Mouse (Mus musculus) kidney, embryonic 14.5 days (tissue): ENCODE measurements around the gene Abhd6. TPM values are rescaled to one million over a fixed set of nuclear protein-coding genes. Genes with fewer than 3 reads are reported as not detected.

ENCODE experiments used
- ATAC-seq: fragments of 200-750 bp; cut with Nextera tagmentation; 2 replicates; pipeline ENCODE4 v1.8.0; 2017; ENCODE audit warnings: moderate number of reproducible peaks, mild to moderate bottlenecking, moderate TSS enrichment, moderate library complexity; ENCODE audit not compliant: low FRiP score, low TSS enrichment
- H3K27ac ChIP-seq: fragments of 300-500 bp; sonication (generic); 2 replicates; pipeline ENCODE4 v1.5.1; 2014; ENCODE audit warnings: low read depth, mild to moderate bottlenecking, low read length, moderate library complexity, mixed read lengths
- H3K27me3 ChIP-seq: fragments of 300-500 bp; sonication (generic); 2 replicates; pipeline ENCODE4 v1.6.1; 2014; ENCODE audit warnings: mild to moderate bottlenecking, low read length; ENCODE audit not compliant: control insufficient read depth, insufficient read depth
- H3K36me3 ChIP-seq: fragments of 300-500 bp; sonication (generic); 2 replicates; pipeline ENCODE4 v1.6.1; 2014; ENCODE audit warnings: low read length, mixed read lengths; ENCODE audit not compliant: control insufficient read depth, insufficient read depth
- H3K4me1 ChIP-seq: fragments of 300-500 bp; sonication (generic); 2 replicates; pipeline ENCODE4 v1.6.1; 2014; ENCODE audit warnings: low read length, mixed read lengths; ENCODE audit not compliant: control insufficient read depth, insufficient read depth
- H3K4me2 ChIP-seq: fragments of 300-500 bp; sonication (generic); replicated peaks from 2 replicates; pipeline ENCODE4 v1.6.1; 2014; ENCODE audit warnings: low read depth, mild to moderate bottlenecking, low read length
- H3K4me3 ChIP-seq: fragments of 300-500 bp; sonication (generic); 2 replicates; pipeline ENCODE4 v1.5.1; 2014; ENCODE audit warnings: mild to moderate bottlenecking, low read length
- H3K9ac ChIP-seq: fragments of 300-500 bp; sonication (generic); 2 replicates; pipeline ENCODE4 v1.6.1; 2014; ENCODE audit warnings: low read depth, mild to moderate bottlenecking, low read length, moderate library complexity
- H3K9me3 ChIP-seq: fragments of 300-500 bp; sonication (generic); 2 replicates; pipeline ENCODE4 v1.6.1; 2016; ENCODE audit warnings: low read length; ENCODE audit not compliant: control insufficient read depth
- WGBS: fragments of 180-500 bp; shearing (Covaris S2); extraction: QIAGEN DNeasy Blood & Tissue Kit; methylation state at CpG from one replicate; pipeline ENCODE4 v1.1.7; 2014; 5-methylcytosine and 5-hydroxymethylcytosine counted together
- polyA plus RNA-seq: library from polyadenylated mRNA; unstranded; fragments of >200 nt; fragmentation: Nextera tagmentation; extraction: Ambion mirVana; gene quantifications from 2 replicates; pipeline ENCODE4 v1.2.1, GENCODE M21; 2014

Gene Abhd6
- polyA plus RNA-seq, 1 experiment from 2014 or later: 25.7 TPM

DNA sequence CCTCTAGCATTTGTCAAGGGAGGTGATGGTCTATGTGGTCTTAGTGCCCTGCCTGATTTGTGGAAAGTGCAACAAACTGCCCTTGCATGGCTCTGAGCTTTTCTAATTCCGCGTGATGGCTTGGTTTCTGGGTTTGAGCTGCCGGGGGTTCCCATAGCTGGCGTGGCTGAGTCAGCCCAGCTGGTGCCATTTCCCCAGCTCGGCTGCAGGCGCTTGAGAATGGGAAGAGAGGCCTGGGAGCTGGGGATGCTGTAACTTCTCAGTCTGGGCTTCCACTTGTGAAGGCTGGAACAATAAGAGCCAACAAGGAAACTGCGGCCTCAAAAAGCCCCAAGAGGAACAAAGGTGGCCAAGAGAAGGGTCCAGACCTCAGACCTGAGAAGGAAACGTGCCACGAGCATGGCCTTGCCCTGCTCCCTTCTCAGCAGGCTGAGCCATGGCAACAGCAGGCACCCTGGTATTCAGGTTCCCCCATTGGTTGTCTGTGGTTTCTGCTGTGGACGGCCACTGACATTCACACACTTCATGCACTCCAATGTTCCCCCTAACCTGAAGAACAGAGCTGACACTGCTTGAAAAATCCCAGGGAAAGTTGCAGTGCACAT lies 30.7 kb upstream of the Abhd6 start:
- H3K4me2 ChIP-seq: no peak overlapping the region

DNA sequence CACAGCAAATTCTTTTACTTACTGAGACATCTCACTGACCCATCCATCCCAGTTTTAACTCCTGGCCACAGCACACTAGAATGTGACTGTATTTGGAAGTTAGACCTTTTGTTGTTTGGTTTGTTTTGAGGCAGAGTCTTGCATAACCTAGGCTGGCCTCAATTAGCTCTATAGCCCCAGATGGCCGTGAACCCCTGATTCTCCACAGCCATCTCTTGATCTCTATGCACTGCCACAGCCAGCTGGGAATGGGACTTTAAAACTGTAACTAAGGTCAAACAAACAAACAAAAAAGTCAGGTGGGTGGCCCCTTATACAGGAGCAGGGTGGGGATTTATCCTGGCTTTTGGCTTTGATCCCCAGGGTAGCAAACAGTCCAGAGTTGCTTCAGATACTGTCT lies 28.1 kb upstream of the Abhd6 start:
- no peaks in the 10 kb centered on the region for H3K4me1 ChIP-seq
- WGBS: 89% methylated on average over 1 of the region's 1 CpGs
- H3K36me3 ChIP-seq: no peaks in the 10 kb centered on the region

More for the DNA sequence above, 30.7 kb upstream of the Abhd6 start:
- Histone ChIP-seq H3K27ac (no peak overlapping the region), H3K4me1 (no peaks in the 10 kb centered on the region), H3K36me3 (no peaks in the 10 kb centered on the region), H3K27me3 (no peaks in the 10 kb centered on the region), H3K9me3 (no peaks in the 10 kb centered on the region), H3K9ac (no peak overlapping the region), H3K4me3 (no peak overlapping the region)
- no peak for ATAC-seq
- 63% methylated on average over 10 of the region's 10 CpGs for WGBS

DNA sequence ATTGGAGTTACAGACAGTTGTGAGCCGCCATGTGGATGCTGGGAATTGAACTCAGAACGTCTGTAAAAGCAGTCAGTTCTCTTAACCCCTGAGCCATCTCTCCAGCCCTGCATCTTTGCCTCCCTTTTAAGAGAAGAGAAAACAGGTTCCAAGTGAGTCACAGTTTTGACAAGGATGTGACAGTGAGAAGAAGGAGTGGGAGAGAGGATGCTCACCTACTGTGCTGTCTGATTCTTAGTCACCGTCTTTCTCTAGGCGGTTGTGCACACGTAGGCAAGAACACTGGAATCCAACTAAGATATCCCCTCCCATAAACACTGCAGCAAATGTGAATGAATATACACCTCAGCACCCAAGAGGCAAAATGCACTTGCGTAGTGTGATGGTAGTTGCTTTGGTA lies 27.5 kb upstream of the Abhd6 start:
- no peaks in the 10 kb centered on the region for H3K36me3 ChIP-seq
- H3K4me3 ChIP-seq: no peak overlapping the region
- no peak overlapping the region for H3K4me2 ChIP-seq
- ATAC-seq: no peak
- H3K9ac ChIP-seq: no peak overlapping the region
- no peaks in the 10 kb centered on the region for H3K9me3 ChIP-seq
- no peaks in the 10 kb centered on the region for H3K27me3 ChIP-seq
- no peaks in the 10 kb centered on the region for H3K4me1 ChIP-seq
- 82% methylated on average over 6 of the region's 6 CpGs for WGBS
- H3K27ac ChIP-seq: no peak overlapping the region

More for the DNA sequence above, 28.1 kb upstream of the Abhd6 start:
- Histone ChIP-seq H3K9me3 (no peaks in the 10 kb centered on the region), H3K27ac (no peak overlapping the region), H3K4me2 (no peak overlapping the region), H3K27me3 (no peaks in the 10 kb centered on the region), H3K4me3 (no peak overlapping the region), H3K9ac (no peak overlapping the region)
- ATAC-seq: no peak

DNA sequence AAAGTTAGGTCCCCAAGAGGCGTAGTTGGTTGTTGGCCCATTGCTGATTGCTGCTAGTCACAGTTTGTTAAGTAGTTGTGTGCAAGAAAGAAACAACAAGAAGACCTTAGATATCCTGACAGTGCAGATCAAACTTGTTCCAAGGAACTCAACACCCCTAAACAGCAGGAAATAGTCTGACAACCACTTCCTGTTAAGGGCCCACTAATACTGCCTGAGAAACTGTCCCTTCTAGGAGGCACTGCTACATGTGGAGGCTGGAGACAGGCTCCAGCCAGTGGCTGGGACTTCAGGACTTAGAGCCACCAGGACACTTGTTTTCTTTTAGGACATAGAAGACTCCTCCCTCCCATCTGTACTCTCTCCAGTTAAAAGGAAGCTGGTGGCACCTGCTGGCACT lies 25.2 kb upstream of the Abhd6 start:
- Histone ChIP-seq H3K4me2 (no peak overlapping the region), H3K9ac (no peak overlapping the region), H3K36me3 (no peaks in the 10 kb centered on the region), H3K27me3 (no peaks in the 10 kb centered on the region), H3K27ac (no peak overlapping the region), H3K9me3 (no peaks in the 10 kb centered on the region), H3K4me3 (no peak overlapping the region), H3K4me1 (no peaks in the 10 kb centered on the region)
- no peak for ATAC-seq
- WGBS: 91% methylated on average over 1 of the region's 1 CpGs

DNA sequence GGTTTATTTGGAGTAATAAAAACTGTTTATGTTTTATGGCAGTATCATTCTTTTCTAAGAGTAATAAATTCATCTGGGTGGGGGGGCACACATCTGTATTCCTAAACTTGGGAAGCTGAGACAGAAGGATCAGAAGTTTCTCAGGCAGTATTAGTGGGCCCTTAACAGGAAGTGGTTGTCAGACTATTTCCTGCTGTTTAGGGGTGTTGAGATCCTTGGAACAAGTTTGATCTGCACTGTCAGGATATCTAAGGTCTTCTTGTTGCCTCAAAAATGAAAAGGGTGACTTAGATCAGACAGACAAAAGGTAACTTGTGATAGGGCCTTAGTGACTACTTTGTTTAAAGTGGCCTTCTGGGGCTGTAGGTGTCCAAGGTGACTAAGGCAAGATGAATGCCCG lies 24.5 kb upstream of the Abhd6 start:
- no peak overlapping the region for H3K4me2 ChIP-seq
- ATAC-seq: no peak
- H3K36me3 ChIP-seq: no peaks in the 10 kb centered on the region
- H3K4me1 ChIP-seq: no peaks in the 10 kb centered on the region
- H3K4me3 ChIP-seq: no peak overlapping the region
- no peak overlapping the region for H3K27ac ChIP-seq
- H3K9me3 ChIP-seq: no peaks in the 10 kb centered on the region
- no peaks in the 10 kb centered on the region for H3K27me3 ChIP-seq
- no peak overlapping the region for H3K9ac ChIP-seq
- WGBS: 80% methylated on average over 1 of the region's 1 CpGs

DNA sequence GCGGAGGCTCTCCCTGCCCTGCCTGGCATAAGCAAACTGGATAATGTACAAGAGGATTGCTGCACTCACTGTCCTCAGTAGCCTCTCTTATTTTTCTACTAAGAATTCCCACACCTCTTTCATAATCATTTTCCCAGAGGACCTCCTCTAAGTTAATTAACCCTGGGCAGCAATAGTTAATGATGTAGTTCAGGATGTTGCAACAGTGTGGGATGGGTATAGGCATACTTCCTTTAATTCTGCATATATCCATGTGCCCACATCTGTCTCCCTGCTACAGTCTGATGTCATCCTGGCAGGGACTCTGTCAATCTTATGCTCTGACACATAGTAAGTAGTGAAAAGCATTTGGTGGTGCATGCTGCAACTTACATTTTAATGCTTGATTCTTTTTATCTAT lies 21.5 kb upstream of the Abhd6 start:
- H3K36me3 ChIP-seq: no peaks in the 10 kb centered on the region
- H3K4me3 ChIP-seq: no peak overlapping the region
- ATAC-seq: no peak
- no peaks in the 10 kb centered on the region for H3K9me3 ChIP-seq
- no peaks in the 10 kb centered on the region for H3K27me3 ChIP-seq
- H3K4me2 ChIP-seq: no peak overlapping the region
- no peaks in the 10 kb centered on the region for H3K4me1 ChIP-seq
- 92% methylated on average over 1 of the region's 1 CpGs for WGBS
- H3K9ac ChIP-seq: no peak overlapping the region
- H3K27ac ChIP-seq: no peak overlapping the region

DNA sequence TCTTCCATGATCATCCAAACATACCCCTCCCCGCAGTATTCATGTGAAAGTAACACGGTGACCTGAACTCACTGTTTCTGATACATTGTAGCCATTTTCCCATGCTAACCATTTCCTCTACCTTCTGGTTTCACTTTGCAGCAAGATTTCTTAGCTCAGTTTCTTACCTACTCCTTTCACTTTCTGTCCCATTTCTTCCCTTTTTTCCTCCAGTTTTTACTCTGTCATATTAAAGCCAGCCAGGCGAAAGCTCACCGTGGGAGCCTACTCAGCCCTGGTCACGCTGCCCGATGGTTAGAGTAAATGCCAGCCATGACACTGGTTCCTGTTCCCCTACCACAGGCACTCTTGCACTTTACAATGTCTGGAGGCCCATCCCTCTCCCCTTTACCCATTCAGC lies 15.8 kb upstream of the Abhd6 start:
- 95% methylated on average over 6 of the region's 6 CpGs for whole genome bisulfite sequencing
- no peak overlapping the region for H3K9ac ChIP-seq

DNA sequence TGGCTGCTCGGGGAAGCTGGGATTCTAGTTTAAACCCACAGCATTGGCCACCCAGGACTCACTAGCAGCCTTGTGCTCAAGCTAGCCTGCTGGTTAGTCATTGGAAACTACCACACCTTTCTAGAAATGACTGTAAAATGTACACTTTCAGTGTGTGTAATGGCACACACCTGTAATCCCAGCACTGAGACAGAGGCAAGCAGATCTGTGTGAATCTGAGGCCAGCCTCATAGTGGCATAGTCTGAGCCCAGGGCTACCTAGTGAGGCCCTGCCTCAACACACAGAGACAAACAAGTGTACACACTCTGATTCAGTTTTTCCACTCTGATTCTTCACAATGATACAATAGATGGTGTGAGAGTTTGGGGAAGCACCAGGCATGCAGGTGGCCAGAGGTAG lies 13.3 kb upstream of the Abhd6 start:
- Histone ChIP-seq H3K4me2 (no peak overlapping the region), H3K4me3 (no peak overlapping the region), H3K27me3 (no peaks in the 10 kb centered on the region), H3K36me3 (no peaks in the 10 kb centered on the region), H3K9ac (no peak overlapping the region), H3K9me3 (no peaks in the 10 kb centered on the region), H3K27ac (no peak overlapping the region), H3K4me1 (peaks cover 2% of the 10 kb centered on the region; the same call in 1 of the 2 replicates)
- 76% methylated on average over 1 of the region's 1 CpGs for WGBS
- ATAC-seq: no peak

More for the DNA sequence above, 15.8 kb upstream of the Abhd6 start:
- Histone ChIP-seq H3K4me3 (no peak overlapping the region), H3K9me3 (no peaks in the 10 kb centered on the region), H3K27me3 (no peaks in the 10 kb centered on the region), H3K4me1 (peaks cover 2% of the 10 kb centered on the region; the same call in 1 of the 2 replicates), H3K27ac (no peak overlapping the region), H3K4me2 (no peak overlapping the region), H3K36me3 (no peaks in the 10 kb centered on the region)
- ATAC-seq: no peak

DNA sequence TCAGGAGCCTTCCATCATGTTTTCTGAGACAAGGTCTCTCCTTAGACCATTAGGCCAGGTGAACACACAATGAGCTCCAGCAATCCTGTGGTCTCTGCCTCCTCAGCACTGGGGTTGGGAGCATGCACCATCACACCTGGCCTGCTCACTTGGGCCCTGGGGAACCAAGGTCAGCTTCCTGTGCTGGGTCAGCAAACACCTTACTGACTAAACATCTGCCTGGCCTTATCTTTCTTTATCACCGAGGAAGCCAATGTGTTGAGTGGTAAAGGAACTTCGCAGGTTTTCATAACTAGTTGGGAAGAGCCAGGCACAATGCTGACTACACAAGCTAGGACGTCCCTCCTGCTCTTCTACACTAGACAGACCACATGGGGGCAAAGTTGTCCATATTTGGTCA lies 12.7 kb upstream of the Abhd6 start:
- no peak overlapping the region for H3K27ac ChIP-seq
- no peak overlapping the region for H3K9ac ChIP-seq
- no peaks in the 10 kb centered on the region for H3K9me3 ChIP-seq
- no peaks in the 10 kb centered on the region for H3K36me3 ChIP-seq
- H3K4me1 ChIP-seq: peaks cover 2% of the 10 kb centered on the region; the same call in 1 of the 2 replicates
- H3K27me3 ChIP-seq: no peaks in the 10 kb centered on the region
- H3K4me2 ChIP-seq: no peak overlapping the region
- 74% methylated on average over 3 of the region's 3 CpGs for WGBS
- H3K4me3 ChIP-seq: no peak overlapping the region
- no peak for ATAC-seq
